Mouse (Mus musculus) lung, adult 2 months (tissue): ENCODE results near the gene Ttll3.

Experiments used
- CTCF ChIP-seq: fragments of 200-500 bp; IDR thresholded peaks from 2 replicates; pipeline ENCODE4 v1.5.1; 2011; ENCODE audit warnings: mild to moderate bottlenecking, low read length, control low read depth; ENCODE audit not compliant: insufficient read depth
- POLR2A ChIP-seq: fragments of 200-500 bp; IDR thresholded peaks from 2 replicates; pipeline ENCODE4 v1.6.1; 2011; ENCODE audit warnings: low read depth, mild to moderate bottlenecking, control low read depth, low read length, borderline replicate concordance; ENCODE audit errors: extremely low read depth

DNA sequence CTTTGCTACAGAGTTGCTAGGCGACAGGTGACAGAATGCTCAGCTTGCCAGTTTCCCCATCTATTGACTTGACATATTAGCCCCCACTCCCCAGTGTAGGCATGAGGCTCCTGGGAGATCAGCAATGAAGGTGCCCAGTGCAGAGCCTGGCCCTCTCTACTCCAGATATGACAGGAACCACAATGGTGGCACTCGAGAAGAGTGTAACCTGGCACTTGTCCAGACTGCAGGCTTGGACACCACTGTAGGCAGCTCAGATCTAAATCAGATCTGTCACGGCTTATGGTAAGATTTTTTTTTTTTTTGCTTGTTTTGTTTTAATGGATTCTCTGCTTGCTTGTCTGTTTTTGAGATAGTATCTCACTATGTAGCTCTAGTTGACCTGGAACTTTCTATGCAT, 44.6 kb downstream of the Ttll3 start:
- no peak for TF ChIP-seq CTCF
- no peak for TF ChIP-seq POLR2A
